Comparison of ENCODE assay signal across 30 mouse cellular contexts in genomic region chr9:121784801-121785200, GRCm38 (mm10). TPM values are rescaled to one million over a fixed set of nuclear protein-coding genes. Genes with fewer than 3 reads are reported as not detected.
"Had no signal": no experiment of that assay in that cellular context is flagged by ENCODE, and none has a peak within 500 bp of the region (broad histone marks: within the 10 kb centered on the region; RNA-seq: fewer than 3 reads in every experiment).

No protein-coding gene starts in this region.

- ATAC-seq: hindbrain, postnatal 0 days; intestine, embryonic 16.5 days; liver, embryonic 12.5 days had no signal

- H3K4me1 ChIP-seq: heart, embryonic 10.5 days; heart, embryonic 12.5 days; hindbrain, embryonic 13.5 days; hindbrain, embryonic 15.5 days; kidney, embryonic 15.5 days; limb, embryonic 13.5 days; liver, embryonic 12.5 days had no signal

- DNase-seq: gastrocnemius, postnatal 14 days; gastrocnemius, postnatal 36 days; heart, adult 11 months; heart, adult 2 months; heart, postnatal 36 days; kidney, adult 11 months; kidney, adult 2 months; kidney, adult 9 months; kidney, postnatal 14 days; kidney, postnatal 36 days; layer of hippocampus, adult 9-11 months; layer of hippocampus, postnatal 36 days; left cerebral cortex, postnatal 4 days had no signal

- H3K4me2 ChIP-seq: heart, embryonic 12.5 days; hindbrain, embryonic 13.5 days; hindbrain, embryonic 15.5 days; kidney, embryonic 15.5 days; limb, embryonic 13.5 days; limb, embryonic 15.5 days; liver, embryonic 12.5 days had no signal

- H3K27ac ChIP-seq: heart, adult 2 months; heart, embryonic 10.5 days; hindbrain, embryonic 13.5 days; hindbrain, embryonic 15.5 days; hindbrain, postnatal 0 days; kidney, embryonic 15.5 days; kidney, postnatal 0 days; limb, embryonic 13.5 days; limb, embryonic 15.5 days; liver, embryonic 12.5 days; liver, embryonic 14.5 days had no signal

- H3K9ac ChIP-seq: heart, embryonic 12.5 days; hindbrain, embryonic 13.5 days; hindbrain, embryonic 15.5 days; kidney, embryonic 15.5 days; limb, embryonic 13.5 days; limb, embryonic 15.5 days; liver, embryonic 12.5 days; liver, embryonic 14.5 days had no signal

- H3K4me3 ChIP-seq: heart, adult 2 months; heart, embryonic 10.5 days; heart, embryonic 12.5 days; hindbrain, embryonic 13.5 days; hindbrain, embryonic 15.5 days; kidney, embryonic 15.5 days; limb, embryonic 13.5 days; limb, embryonic 15.5 days; liver, embryonic 12.5 days had no signal

- H3K9me3 ChIP-seq: heart, embryonic 10.5 days; heart, embryonic 12.5 days; hindbrain, embryonic 13.5 days; hindbrain, embryonic 15.5 days; kidney, embryonic 15.5 days; limb, embryonic 13.5 days; limb, embryonic 15.5 days; liver, embryonic 12.5 days had no signal

- H3K36me3 ChIP-seq: heart, embryonic 10.5 days; heart, embryonic 12.5 days; hindbrain, embryonic 13.5 days; hindbrain, embryonic 15.5 days; kidney, embryonic 15.5 days; limb, embryonic 13.5 days; limb, embryonic 15.5 days; liver, embryonic 12.5 days had no signal

RNA-seq across cellular contexts. Expression of gene Klhl40, which starts 7.4 kb away (rescaled TPM):
- total RNA-seq: hematopoietic stem cell, adult 5-6 weeks had no signal
- polyA plus RNA-seq: kidney, postnatal 0 days; liver, adult 2 months; liver, embryonic 14.5 days had no signal

RNA-seq across cellular contexts. Expression of gene Hhatl, which starts 7.5 kb away (rescaled TPM):
- total RNA-seq: hematopoietic stem cell, adult 5-6 weeks; liver, adult 2 months had no signal
- polyA plus RNA-seq: hindbrain, embryonic 11.5 days; hindbrain, embryonic 13.5 days; limb, embryonic 11.5 days; liver, adult 2 months; liver, embryonic 12.5 days; liver, embryonic 14.5 days had no signal

RNA-seq across cellular contexts. Expression of gene Ccdc13, which starts 54.5 kb away (rescaled TPM):
- total RNA-seq: heart, adult 2 months; heart, postnatal 36 days; liver, adult 2 months had no signal
- polyA plus RNA-seq: liver, adult 2 months; liver, embryonic 12.5 days; liver, embryonic 14.5 days; liver, embryonic 16.5 days had no signal
